Mouse (Mus musculus) heart, embryonic 11.5 days (tissue): ENCODE results near the gene Prss57. TPM values are rescaled to one million over a fixed set of nuclear protein-coding genes. Genes with fewer than 3 reads are reported as not detected.
"Not testable (repeated sequence)": the region's sequence is repeated elsewhere in the genome, so short reads cannot be mapped to it uniquely, and the experiment has no call there.

ENCODE experiments used
- ATAC-seq: fragments of 200-750 bp; cut with Nextera tagmentation; replicated peaks from 2 replicates; pipeline ENCODE4 v1.8.0; 2017; ENCODE audit warnings: moderate library complexity; ENCODE audit not compliant: insufficient number of reproducible peaks, low FRiP score, low TSS enrichment
- H3K27ac ChIP-seq: fragments of 300-500 bp; sonication (generic); 2 replicates; pipeline ENCODE4 v1.5.1; 2014; ENCODE audit warnings: mild to moderate bottlenecking, low read depth, low read length
- H3K27me3 ChIP-seq: fragments of 300-500 bp; sonication (generic); 2 replicates; pipeline ENCODE4 v1.6.1; 2014; ENCODE audit warnings: mild to moderate bottlenecking, low read length, mixed read lengths; ENCODE audit not compliant: control insufficient read depth, insufficient read depth
- H3K36me3 ChIP-seq: fragments of 300-500 bp; sonication (generic); 2 replicates; pipeline ENCODE4 v1.6.1; 2014; ENCODE audit warnings: mild to moderate bottlenecking, low read length, moderate library complexity, mixed read lengths; ENCODE audit not compliant: control insufficient read depth, insufficient read depth
- H3K4me1 ChIP-seq: fragments of 300-500 bp; sonication (generic); 2 replicates; pipeline ENCODE4 v1.6.1; 2014; ENCODE audit warnings: low read length; ENCODE audit not compliant: control insufficient read depth, insufficient read depth
- H3K4me2 ChIP-seq: fragments of 300-500 bp; sonication (generic); 2 replicates; pipeline ENCODE4 v1.6.1; 2014; ENCODE audit warnings: mild to moderate bottlenecking, moderate library complexity
- H3K4me3 ChIP-seq: fragments of 300-500 bp; sonication (generic); 2 replicates; pipeline ENCODE4 v1.5.1; 2014; ENCODE audit warnings: low read depth, low read length
- H3K9ac ChIP-seq: fragments of 300-500 bp; sonication (generic); 2 replicates; pipeline ENCODE4 v1.6.1; 2014; ENCODE audit warnings: mild to moderate bottlenecking, low read depth, low read length, moderate library complexity
- H3K9me3 ChIP-seq: fragments of 300-500 bp; sonication (generic); replicated peaks from 2 replicates; pipeline ENCODE4 v1.6.1; 2016; ENCODE audit warnings: low read length; ENCODE audit not compliant: control insufficient read depth
- WGBS: fragments of 180-500 bp; shearing (Covaris S2); extraction: QIAGEN DNeasy Blood & Tissue Kit; methylation state at CpG from one replicate; pipeline ENCODE4 v1.1.7; 2014; ENCODE audit not compliant: insufficient replicate concordance; 5-methylcytosine and 5-hydroxymethylcytosine counted together
- polyA plus RNA-seq: library from polyadenylated mRNA; unstranded; fragments of >200 nt; fragmentation: Nextera tagmentation; extraction: Ambion mirVana; gene quantifications from 2 replicates; pipeline ENCODE4 v1.2.1, GENCODE M21; 2014

Prss57 gene
- polyA plus RNA-seq, 1 experiment from 2014 or later: not detected

DNA sequence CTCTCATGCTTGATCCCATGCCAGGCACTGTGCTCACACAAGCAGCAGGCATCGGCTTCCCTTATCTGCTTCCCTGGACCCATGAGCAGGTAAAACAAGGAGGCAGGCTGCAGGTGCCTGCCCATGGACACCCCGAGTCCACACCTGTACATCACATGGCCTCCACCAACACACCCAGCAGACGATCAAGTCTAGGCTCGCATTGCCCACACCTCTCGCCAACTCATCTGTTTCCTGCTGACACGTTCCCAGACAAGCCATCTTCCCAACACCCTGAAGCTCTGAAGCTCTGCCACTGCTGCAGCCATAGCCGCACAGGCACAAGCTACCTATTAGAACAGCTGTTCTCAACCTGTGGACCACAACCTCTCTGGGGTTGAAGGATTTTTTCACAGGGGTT is 26.5 kb downstream of the Prss57 start:
- no peak overlapping the region for H3K4me3 ChIP-seq
- H3K27me3 ChIP-seq: no peaks in the 10 kb centered on the region
- ATAC-seq: no peak
- no peak overlapping the region for H3K4me2 ChIP-seq
- peak overlapping the region; percentile 30; the same call in 1 of the 2 replicates for H3K9ac ChIP-seq
- H3K36me3 ChIP-seq: peaks cover 21% of the 10 kb centered on the region
- peaks cover 35% of the 10 kb centered on the region for H3K4me1 ChIP-seq
- no peaks in the 10 kb centered on the region for H3K9me3 ChIP-seq
- WGBS: 77% methylated on average over 7 of the region's 7 CpGs
- no peak overlapping the region for H3K27ac ChIP-seq

GRCm38 (mm10) chr10:79762875-79763274 is 27.9 kb downstream of the Prss57 start:
- ATAC-seq: no peak
- Histone ChIP-seq H3K4me2 (no peak overlapping the region), H3K27ac (no peak overlapping the region), H3K36me3 (peaks cover 31% of the 10 kb centered on the region), H3K4me1 (peaks cover 33% of the 10 kb centered on the region), H3K4me3 (no peak overlapping the region), H3K9ac (no peak overlapping the region), H3K27me3 (no peaks in the 10 kb centered on the region), H3K9me3 (no peaks in the 10 kb centered on the region)
- WGBS: 86% methylated on average over 3 of the region's 3 CpGs

DNA sequence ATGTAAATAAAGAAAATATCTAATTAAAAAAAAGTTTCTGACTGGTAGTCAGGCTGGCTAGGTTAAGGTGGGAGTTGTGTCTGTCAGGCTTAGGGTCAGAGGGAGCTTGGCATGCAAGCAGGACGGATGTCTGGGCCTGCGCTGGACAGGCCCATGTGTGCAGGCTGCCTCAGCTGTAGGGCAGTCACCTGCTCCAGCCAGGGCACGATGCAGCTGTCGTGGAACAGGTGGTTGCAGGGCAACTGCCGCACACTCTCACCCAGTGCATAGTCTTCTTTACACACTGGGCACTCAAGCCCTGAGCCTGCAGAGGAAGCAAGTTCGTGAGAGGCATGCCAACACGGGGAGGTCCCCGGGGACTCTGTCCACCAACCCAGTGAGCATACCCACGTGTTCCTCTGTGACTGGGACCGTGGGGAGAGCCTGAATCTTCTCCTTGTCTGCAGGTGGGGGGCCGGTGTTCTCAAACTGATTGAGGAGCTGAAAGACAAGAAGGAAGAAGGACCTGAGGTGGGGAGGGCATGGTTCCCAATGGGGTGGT is 30.1 kb downstream of the Prss57 start:
- ATAC-seq: no peak
- 89% methylated on average over 11 of the region's 11 CpGs for WGBS
- no peaks in the 10 kb centered on the region for H3K9me3 ChIP-seq
- peaks cover 40% of the 10 kb centered on the region for H3K36me3 ChIP-seq
- peaks cover 26% of the 10 kb centered on the region for H3K4me1 ChIP-seq
- H3K27me3 ChIP-seq: no peaks in the 10 kb centered on the region
- no peak overlapping the region for H3K4me2 ChIP-seq
- H3K27ac ChIP-seq: no peak overlapping the region
- H3K4me3 ChIP-seq: no peak overlapping the region
- no peak overlapping the region for H3K9ac ChIP-seq

- H3K27me3 ChIP-seq, H3K9me3 ChIP-seq, H3K9ac ChIP-seq, H3K4me3 ChIP-seq, H3K27ac ChIP-seq, H3K4me2 ChIP-seq, ATAC-seq: not testable (repeated sequence)
- 88% methylated on average over 1 of the region's 1 CpGs for WGBS
- peaks cover 40% of the 10 kb centered on the region for H3K36me3 ChIP-seq
- peaks cover 23% of the 10 kb centered on the region for H3K4me1 ChIP-seq
These were observed 31.1 kb downstream of the Prss57 start for GRCm38 (mm10) chr10:79759675-79760074.

- peaks cover 7% of the 10 kb centered on the region; the same call in 1 of the 2 replicates for H3K4me1 ChIP-seq
- WGBS: 87% methylated on average over 24 of the region's 24 CpGs
- H3K36me3 ChIP-seq: peaks cover 33% of the 10 kb centered on the region
- H3K4me2 ChIP-seq: no peak overlapping the region
- no peak overlapping the region for H3K9ac ChIP-seq
- no peaks in the 10 kb centered on the region for H3K27me3 ChIP-seq
- no peak overlapping the region for H3K27ac ChIP-seq
- no peak overlapping the region for H3K4me3 ChIP-seq
- no peak for ATAC-seq
- H3K9me3 ChIP-seq: no peaks in the 10 kb centered on the region
These were observed 34.1 kb downstream of the Prss57 start for GRCm38 (mm10) chr10:79756660-79757059.

GRCm38 (mm10) chr10:79755854-79756253 is 34.9 kb downstream of the Prss57 start:
- no peak overlapping the region for H3K4me2 ChIP-seq
- WGBS: 80% methylated on average over 3 of the region's 3 CpGs
- no peak overlapping the region for H3K27ac ChIP-seq
- peaks cover 25% of the 10 kb centered on the region for H3K36me3 ChIP-seq
- H3K27me3 ChIP-seq: no peaks in the 10 kb centered on the region
- H3K4me3 ChIP-seq: no peak overlapping the region
- H3K4me1 ChIP-seq: peaks cover 7% of the 10 kb centered on the region; the same call in 1 of the 2 replicates
- ATAC-seq: no peak
- H3K9me3 ChIP-seq: no peaks in the 10 kb centered on the region
- H3K9ac ChIP-seq: no peak overlapping the region

DNA sequence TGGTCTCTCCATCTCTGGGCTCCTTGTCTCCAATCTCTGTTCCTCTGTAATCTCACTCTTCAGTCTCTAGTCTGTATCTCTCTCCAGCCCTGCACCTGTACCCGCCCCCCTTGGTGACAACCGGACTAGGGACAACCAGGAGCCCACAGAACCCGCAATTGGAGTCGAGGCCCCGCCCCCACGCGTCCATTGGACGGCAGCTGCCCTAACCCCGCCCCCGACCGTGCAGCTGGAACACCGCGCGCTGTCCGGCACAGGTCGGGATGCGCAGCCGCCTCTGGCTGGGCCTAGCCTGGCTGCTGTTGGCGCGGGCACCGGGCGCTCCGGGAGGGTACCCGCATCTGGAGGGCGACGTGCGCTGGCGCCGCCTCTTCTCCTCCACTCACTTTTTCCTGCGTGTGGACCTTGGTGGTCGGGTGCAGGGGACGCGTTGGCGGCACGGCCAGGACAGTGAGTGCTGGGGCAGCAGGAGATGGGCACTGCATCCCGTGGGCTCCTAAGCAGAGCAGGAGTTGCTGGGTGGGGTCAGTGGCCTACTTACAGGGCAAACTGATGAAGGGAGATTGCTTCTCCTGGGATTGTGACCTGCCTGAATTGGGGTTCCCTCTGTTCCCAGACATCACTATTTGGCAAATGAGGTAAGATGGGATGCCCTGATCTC is 35.8 kb downstream of the Prss57 start, which contains the start of gene Fgf22:
Fgf22 (plus strand) TSS at position 221 of the 661 bp plus-strand sequence.
- ATAC-seq: peak; percentile 73
- Histone ChIP-seq H3K36me3 (peaks cover 21% of the 10 kb centered on the region), H3K9ac (0 out of 2 replicates have a peak within 1 kb of the TSS, but pooled peaks have one; percentile 28), H3K4me2 (peak within 1 kb of the TSS; percentile 71), H3K27me3 (no peaks in the 10 kb centered on the region), H3K27ac (no peak within 1 kb of the TSS), H3K4me3 (peak within 1 kb of the TSS; percentile 36), H3K4me1 (peaks cover 7% of the 10 kb centered on the region; the same call in 1 of the 2 replicates), H3K9me3 (no peaks in the 10 kb centered on the region)
- 2% methylated on average over 36 of the region's 36 CpGs for WGBS

DNA sequence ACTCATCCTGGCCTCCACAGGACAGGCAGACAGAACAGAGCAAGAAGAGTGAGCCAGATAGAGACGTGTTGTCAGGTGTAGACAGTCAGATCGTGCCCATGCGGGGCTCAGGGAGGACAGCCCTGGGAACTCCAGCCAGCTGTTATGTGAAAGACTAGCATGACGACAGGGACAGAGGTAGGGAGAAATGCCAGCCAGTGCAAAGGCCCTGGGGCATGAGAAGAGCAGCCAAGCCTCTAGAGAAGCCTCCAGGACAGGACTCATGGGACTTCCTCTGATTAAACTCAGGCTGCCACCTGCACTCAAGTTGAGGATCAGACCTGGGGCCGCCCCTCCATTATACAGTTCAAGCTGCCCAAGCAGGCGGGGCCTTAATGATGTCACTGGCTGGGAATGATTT is 42.3 kb downstream of the Prss57 start:
- 70% methylated on average over 6 of the region's 6 CpGs for WGBS
- Histone ChIP-seq H3K36me3 (peaks cover 2% of the 10 kb centered on the region; the same call in 1 of the 2 replicates), H3K9me3 (no peaks in the 10 kb centered on the region), H3K27me3 (no peaks in the 10 kb centered on the region), H3K4me1 (peaks cover 7% of the 10 kb centered on the region), H3K4me3 (no peak overlapping the region), H3K9ac (no peak overlapping the region), H3K27ac (no peak overlapping the region), H3K4me2 (no peak overlapping the region)
- ATAC-seq: no peak
